Mouse (Mus musculus) cortical plate, adult 2 months (tissue): ENCODE measurements at regions not wholly inside any gene's neighbourhood (a gene's known extent, or its start where the extent isn't known, plus 50 kb on each side); places are given as distances from the start of the nearest gene placed in this dataset.
A peak's percentile ranks its signal among the peaks of the same experiment; 100 is the strongest.

Experiments
- H3K27ac ChIP-seq: fragments of 200-500 bp; 2 replicates; pipeline ENCODE4 v1.5.1; 2012; ENCODE audit warnings: low read length, control low read depth, inconsistent platforms; ENCODE audit not compliant: insufficient read depth
- H3K4me1 ChIP-seq: fragments of 200-500 bp; 2 replicates; pipeline ENCODE4 v1.6.1; 2011; ENCODE audit warnings: low read length; ENCODE audit not compliant: control insufficient read depth, insufficient read depth
- H3K4me3 ChIP-seq: fragments of 200-500 bp; 2 replicates; pipeline ENCODE4 v1.5.1; 2011; ENCODE audit warnings: mild to moderate bottlenecking, low read length, control low read depth; ENCODE audit not compliant: insufficient read depth
- CTCF ChIP-seq: fragments of 200-500 bp; IDR thresholded peaks from 2 replicates; pipeline ENCODE4 v1.5.1; 2011; ENCODE audit warnings: mild to moderate bottlenecking, control low read depth, low read length; ENCODE audit not compliant: insufficient read depth; ENCODE audit errors: extremely low read depth
- POLR2A ChIP-seq: fragments of 200-500 bp; IDR thresholded peaks from 2 replicates; pipeline ENCODE4 v1.6.1; 2011; ENCODE audit warnings: mild to moderate bottlenecking, low read length, control low read depth; ENCODE audit not compliant: insufficient read depth; ENCODE audit errors: extremely low read depth

- no peaks in the 10 kb centered on the region for H3K4me1 ChIP-seq
- no peak overlapping the region for H3K4me3 ChIP-seq
- TF ChIP-seq CTCF (no peak), POLR2A (no peak)
- H3K27ac ChIP-seq, result no peak overlapping the region
These were observed 222.4 kb downstream of the Cryba4 start for GRCm38 (mm10) chr5:112029955-112030354.

- H3K4me3 ChIP-seq, result no peak overlapping the region
- no peak for TF ChIP-seq CTCF
- no peak for TF ChIP-seq POLR2A
- no peaks in the 10 kb centered on the region for H3K4me1 ChIP-seq
- H3K27ac ChIP-seq, result no peak overlapping the region
These were observed 220.3 kb downstream of the Cryba4 start for GRCm38 (mm10) chr5:112032036-112032435.

DNA sequence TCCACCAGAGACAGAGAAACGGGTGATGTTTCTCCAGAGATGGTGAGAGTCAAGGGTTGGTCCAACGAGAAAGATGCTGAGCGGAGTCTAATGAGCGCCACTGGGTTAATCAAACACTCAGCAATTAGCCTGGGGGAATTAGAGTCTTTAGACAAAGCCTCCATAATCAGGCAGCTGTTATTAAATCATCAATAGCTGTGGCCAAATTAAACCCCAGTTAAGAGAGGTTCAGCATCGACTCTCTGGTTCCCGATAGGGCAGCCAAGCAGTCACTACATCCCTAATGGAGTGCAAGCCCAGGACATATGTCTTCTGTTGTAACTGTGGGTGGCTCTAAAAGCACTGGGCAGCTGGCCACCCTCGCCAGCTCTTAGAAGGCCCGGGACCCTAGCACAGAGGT is 216.9 kb downstream of the Cryba4 start:
- TF ChIP-seq POLR2A (no peak), CTCF (no peak)
- Histone ChIP-seq H3K27ac (no peak overlapping the region), H3K4me3 (no peak overlapping the region), H3K4me1 (peaks cover 2% of the 10 kb centered on the region; the same call in 1 of the 2 replicates)

DNA sequence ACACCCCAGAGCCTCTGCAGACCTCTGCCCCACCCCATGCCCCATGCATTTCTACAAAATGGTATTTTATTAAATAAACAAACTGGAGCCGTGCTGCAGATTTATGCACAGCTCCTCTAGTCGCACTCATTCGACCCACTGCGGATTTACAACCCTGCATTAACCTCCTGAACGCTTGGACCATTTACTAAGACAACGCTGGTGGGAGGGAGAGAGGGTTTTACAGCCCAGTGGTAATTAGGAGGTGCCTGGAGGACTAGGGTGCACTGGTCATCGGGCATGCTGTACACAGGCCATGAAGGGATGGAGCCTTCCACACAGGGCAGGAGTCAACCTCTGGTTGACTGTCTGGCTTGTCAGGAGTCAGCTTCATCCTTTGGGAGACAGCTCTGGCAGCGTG is 215.2 kb downstream of the Cryba4 start:
- H3K4me3 ChIP-seq, result no peak overlapping the region
- TF ChIP-seq CTCF (no peak), POLR2A (no peak)
- H3K4me1 ChIP-seq, result peaks cover 9% of the 10 kb centered on the region
- no peak overlapping the region for H3K27ac ChIP-seq

DNA sequence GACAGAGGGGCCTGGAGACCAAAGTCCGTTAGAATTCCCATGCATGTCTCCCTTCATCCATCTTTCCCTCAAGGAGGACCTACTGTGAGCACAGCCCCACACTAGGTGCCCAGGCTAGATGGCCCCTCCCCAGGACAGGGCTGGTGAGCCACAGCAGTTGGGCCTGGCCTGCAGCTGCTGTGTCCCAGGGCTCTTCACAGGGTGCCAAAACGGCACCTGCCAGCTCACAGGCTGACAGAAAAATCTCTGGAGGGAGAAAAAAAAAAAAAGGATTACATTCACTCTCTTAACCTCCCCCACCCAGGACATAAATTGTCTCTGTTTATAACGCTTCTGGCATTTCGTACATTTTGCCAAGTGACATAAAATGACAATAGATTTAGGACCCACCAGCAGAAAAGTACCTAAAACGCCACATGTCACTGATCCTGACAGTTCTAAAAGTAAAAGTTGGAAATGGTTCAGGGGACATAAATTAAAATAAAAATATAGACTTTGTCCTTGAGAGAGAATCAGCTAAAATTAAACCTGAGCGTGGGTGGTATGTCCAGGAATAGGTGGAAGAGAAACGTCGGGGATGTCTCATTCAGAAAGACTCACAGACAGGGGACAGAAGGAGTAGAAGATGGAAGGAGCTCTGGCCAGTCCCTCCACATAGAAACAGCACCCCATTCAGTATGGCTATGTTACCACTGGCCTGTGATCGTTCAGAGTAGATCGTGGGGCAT is 212.5 kb downstream of the Cryba4 start:
- H3K27ac ChIP-seq, result no peak overlapping the region

DNA sequence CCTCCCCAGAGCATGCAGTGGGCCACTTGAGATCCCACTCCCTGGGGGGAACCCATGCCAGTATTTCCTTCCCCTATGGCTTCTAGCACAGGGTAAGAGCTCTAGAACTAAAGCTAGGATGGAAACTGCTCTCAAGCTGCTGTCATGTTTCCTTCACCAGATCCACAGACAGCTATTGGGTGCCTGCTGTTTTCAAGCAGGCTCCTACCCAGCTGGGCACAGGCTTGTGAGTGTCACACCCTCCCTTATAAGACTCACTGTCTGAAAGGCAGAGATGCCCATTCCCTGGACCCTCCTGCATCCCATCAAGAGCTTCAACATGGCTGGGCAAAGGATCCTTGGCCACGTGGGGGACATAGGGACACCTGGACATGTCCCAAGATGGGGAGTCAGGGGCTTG is 211.6 kb downstream of the Cryba4 start:
- H3K4me3 ChIP-seq, result no peak overlapping the region
- peaks cover 12% of the 10 kb centered on the region for H3K4me1 ChIP-seq
- no peak overlapping the region for H3K27ac ChIP-seq
- TF ChIP-seq POLR2A (no peak), CTCF (no peak)

More for the DNA sequence above, 212.5 kb downstream of the Cryba4 start:
- H3K4me3 ChIP-seq, result no peak overlapping the region
- H3K4me1 ChIP-seq, result peaks cover 12% of the 10 kb centered on the region
- TF ChIP-seq POLR2A (no peak), CTCF (no peak)

- H3K4me1 ChIP-seq, result peaks cover 12% of the 10 kb centered on the region
- H3K27ac ChIP-seq, result no peak overlapping the region
- TF ChIP-seq POLR2A, result no peak
- TF ChIP-seq CTCF, result no peak
- H3K4me3 ChIP-seq, result no peak overlapping the region
These were observed 211.0 kb downstream of the Cryba4 start for GRCm38 (mm10) chr5:112041285-112041684.

- Histone ChIP-seq H3K4me1 (peaks cover 12% of the 10 kb centered on the region), H3K27ac (no peak overlapping the region), H3K4me3 (no peak overlapping the region)
- TF ChIP-seq POLR2A (no peak), CTCF (no peak)
These were observed 210.1 kb downstream of the Cryba4 start for GRCm38 (mm10) chr5:112042236-112042635.

DNA sequence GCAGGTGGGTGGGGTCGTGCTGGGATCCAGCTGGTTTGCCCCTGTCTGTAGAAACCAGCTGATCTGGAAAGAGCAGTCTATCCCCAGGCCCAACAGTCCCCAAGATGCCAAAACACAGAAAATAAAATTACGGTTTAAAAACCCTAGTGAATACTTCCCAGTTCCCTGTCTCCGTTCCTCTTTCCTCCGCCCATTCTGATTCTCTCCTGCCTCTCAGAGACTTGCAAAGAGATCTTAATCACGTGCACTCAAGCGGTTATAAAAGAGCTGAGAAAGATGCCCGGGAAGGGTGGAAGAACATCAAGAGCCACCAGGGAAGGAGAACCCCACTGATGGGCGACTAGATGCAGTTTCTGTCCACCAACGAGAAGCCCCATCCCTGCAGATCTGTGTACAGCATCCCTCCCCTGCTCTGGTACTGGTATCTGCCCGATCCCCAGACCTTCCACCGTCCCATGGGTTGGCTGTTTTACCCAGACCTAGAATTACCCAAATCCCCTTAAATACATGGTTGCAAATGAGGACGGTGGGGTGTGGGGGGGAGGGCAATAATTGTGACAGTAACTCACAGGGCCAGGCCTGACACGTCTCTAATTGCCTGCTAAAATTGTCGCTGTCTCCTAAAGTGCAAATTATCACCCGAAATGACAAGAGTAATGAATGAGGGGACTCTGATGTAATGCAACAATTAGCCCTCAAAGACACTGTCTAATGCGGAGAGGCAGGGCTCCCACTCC is 202.1 kb downstream of the Cryba4 start:
- H3K4me1 ChIP-seq, result no peaks in the 10 kb centered on the region
- no peak overlapping the region for H3K4me3 ChIP-seq
- peak overlapping the region; percentile 42; the same call in 1 of the 2 replicates for H3K27ac ChIP-seq
- TF ChIP-seq CTCF (no peak), POLR2A (no peak)

DNA sequence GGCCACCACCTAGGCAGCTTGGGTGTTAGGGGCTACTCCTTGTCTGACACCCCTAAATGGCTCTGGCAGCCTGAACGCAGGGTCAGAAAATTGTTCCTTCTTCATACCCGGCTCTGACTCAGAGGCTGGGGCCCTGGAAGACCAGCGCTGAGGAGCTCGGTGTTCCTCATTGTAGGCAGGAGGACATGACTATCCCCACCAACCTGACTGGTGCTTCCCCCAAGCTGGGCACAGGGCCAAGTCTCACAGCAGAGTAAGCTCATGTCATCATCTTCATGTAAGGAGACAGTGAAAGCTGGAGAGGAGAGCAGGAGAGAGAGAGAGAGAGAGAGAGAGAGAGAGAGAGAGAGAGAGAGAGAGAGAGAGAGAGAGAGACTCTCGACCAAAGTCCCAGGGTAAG is 201.4 kb downstream of the Cryba4 start:
- no peaks in the 10 kb centered on the region for H3K4me1 ChIP-seq
- H3K27ac ChIP-seq, result no peak overlapping the region
- H3K4me3 ChIP-seq, result no peak overlapping the region
- no peak for TF ChIP-seq POLR2A
- TF ChIP-seq CTCF, result no peak
